Mouse (Mus musculus) activated CD4-positive, CD25-positive, alpha-beta regulatory T cell, adult 4 months (primary cell): ENCODE measurements around the gene Olfr1396. TPM values are rescaled to one million over a fixed set of nuclear protein-coding genes. Genes with fewer than 3 reads are reported as not detected.

ENCODE experiments used
- polyA plus RNA-seq, 2 experiments: library from polyadenylated mRNA; unstranded; fragments of 100-300 nt; shearing (Covaris generic); gene quantifications; one replicate each; pipeline ENCODE4 v1.2.1; 2017

Gene Olfr1396
- polyA plus RNA-seq, 2 experiments from 2014 or later, result 0.15 to 0.37 TPM

Other genes starting within 250 kb of the Olfr1396 start
- gene Irgm1, start 243.2 kb downstream of the Olfr1396 start, polyA plus RNA-seq, result 100 to 1,000 TPM; 204 to 218 TPM
- gene Gm5431, start 212.7 kb downstream of the Olfr1396 start, polyA plus RNA-seq, result under 1 TPM; 0.37 to 0.66 TPM
- gene Psme2b, start 168.7 kb downstream of the Olfr1396 start, polyA plus RNA-seq, result 100 to 1,000 TPM; 226 to 234 TPM
- gene Olfr56, start 136.0 kb downstream of the Olfr1396 start, polyA plus RNA-seq, result under 1 TPM in 1 of 2 experiments, not detected in 1; 0.82 TPM
- gene 9930111J21Rik1, start 135.5 kb downstream of the Olfr1396 start, polyA plus RNA-seq, result 100 to 1,000 TPM; 122 to 166 TPM
- gene Gm12185, start 122.6 kb downstream of the Olfr1396 start, polyA plus RNA-seq, result 1 to 10 TPM; 4.9 to 7.3 TPM
- gene Tgtp1, start 120.7 kb downstream of the Olfr1396 start, polyA plus RNA-seq, result 100 to 1,000 TPM; 242 to 299 TPM
- 100 to 1,000 TPM; 114 to 149 TPM for gene 9930111J21Rik2, start 63.6 kb downstream of the Olfr1396 start, polyA plus RNA-seq
- 100 to 1,000 TPM; 351 to 409 TPM for gene Tgtp2, start 50.7 kb downstream of the Olfr1396 start, polyA plus RNA-seq
- 100 to 1,000 TPM; 399 to 513 TPM for gene Ifi47, start 38.3 kb downstream of the Olfr1396 start, polyA plus RNA-seq
- under 1 TPM in 1 of 2 experiments, not detected in 1; 0.12 TPM for gene Olfr1395, start 27.4 kb upstream of the Olfr1396 start, polyA plus RNA-seq
- gene Olfr1394, start 39.5 kb upstream of the Olfr1396 start, polyA plus RNA-seq, result not detected
- gene Btnl9, start 72.3 kb upstream of the Olfr1396 start, polyA plus RNA-seq, result not detected
- gene Zfp62, start 88.4 kb upstream of the Olfr1396 start, polyA plus RNA-seq, result 10 to 100 TPM; 47.9 to 54.3 TPM
- gene Mgat1, start 129.3 kb upstream of the Olfr1396 start, polyA plus RNA-seq, result 10 to 100 TPM; 55.3 to 85.9 TPM
- not detected for gene Olfr1393, start 163.4 kb upstream of the Olfr1396 start, polyA plus RNA-seq
- not detected for gene Olfr1392, start 170.4 kb upstream of the Olfr1396 start, polyA plus RNA-seq
- gene Olfr10, start 189.9 kb upstream of the Olfr1396 start, polyA plus RNA-seq, result not detected
- gene Olfr1391, start 207.9 kb upstream of the Olfr1396 start, polyA plus RNA-seq, result not detected
- not detected for gene Olfr1390, start 220.3 kb upstream of the Olfr1396 start, polyA plus RNA-seq